Mouse (Mus musculus) right cerebral cortex, adult 2 months (tissue): ENCODE data around the gene Wee1.
"Not testable (repeated sequence)": the region's sequence is repeated elsewhere in the genome, so short reads cannot be mapped to it uniquely, and the experiment has no call there.

Experiments
- DNase-seq, 2 experiments: peaks; one replicate each; pipeline ENCODE4 v3.0.0; 2021 to 2022; ENCODE audit warnings: low spot score in 2 of 2

Wee1 gene

DNA sequence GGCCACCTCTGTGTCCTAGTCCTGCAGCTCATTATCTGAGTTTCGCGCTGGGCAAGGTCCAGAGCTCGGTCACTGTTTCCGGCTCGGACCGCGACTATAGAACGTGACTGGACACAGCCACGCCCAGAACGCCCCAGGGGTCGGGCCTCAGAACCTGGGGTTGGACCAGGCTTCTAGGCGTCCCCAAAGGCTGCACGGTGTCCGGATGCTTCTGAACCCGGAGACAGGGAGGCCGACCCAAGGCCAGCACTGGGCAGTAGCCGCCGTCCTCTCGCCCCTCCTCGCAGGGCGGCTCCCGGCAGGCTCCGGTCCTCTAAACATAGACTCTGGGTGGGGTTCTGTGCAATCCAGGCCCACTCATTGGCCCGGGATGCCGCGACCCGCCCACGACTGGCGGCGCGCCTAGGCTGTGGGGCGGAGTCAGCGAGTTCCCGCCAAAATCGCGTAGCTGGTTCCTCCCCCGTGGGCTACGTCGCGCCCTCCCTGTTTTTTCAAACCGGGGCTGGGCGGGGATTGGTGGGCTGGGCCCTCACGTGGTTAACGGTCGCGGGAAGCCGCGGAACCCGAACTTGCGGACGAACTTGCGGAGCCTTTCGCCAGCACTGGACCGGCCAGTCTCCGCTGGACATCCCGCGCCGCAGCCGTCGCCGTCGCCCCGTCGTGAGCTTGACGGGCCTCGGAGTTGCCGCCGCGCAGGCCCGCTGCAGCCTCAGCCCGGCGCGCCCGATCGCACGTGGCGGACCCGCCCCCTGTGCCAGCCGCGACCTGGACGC lies at the start of gene Wee1:
Gene Wee1 (plus strand): TSS at position 531 of the 773 bp plus-strand sequence.
- peak; percentile 95 to 97 for DNase-seq

GRCm38 (mm10) chr7:110078168-110078567 lies 43.7 kb upstream of the Wee1 start:
- DNase-seq: no peak

DNA sequence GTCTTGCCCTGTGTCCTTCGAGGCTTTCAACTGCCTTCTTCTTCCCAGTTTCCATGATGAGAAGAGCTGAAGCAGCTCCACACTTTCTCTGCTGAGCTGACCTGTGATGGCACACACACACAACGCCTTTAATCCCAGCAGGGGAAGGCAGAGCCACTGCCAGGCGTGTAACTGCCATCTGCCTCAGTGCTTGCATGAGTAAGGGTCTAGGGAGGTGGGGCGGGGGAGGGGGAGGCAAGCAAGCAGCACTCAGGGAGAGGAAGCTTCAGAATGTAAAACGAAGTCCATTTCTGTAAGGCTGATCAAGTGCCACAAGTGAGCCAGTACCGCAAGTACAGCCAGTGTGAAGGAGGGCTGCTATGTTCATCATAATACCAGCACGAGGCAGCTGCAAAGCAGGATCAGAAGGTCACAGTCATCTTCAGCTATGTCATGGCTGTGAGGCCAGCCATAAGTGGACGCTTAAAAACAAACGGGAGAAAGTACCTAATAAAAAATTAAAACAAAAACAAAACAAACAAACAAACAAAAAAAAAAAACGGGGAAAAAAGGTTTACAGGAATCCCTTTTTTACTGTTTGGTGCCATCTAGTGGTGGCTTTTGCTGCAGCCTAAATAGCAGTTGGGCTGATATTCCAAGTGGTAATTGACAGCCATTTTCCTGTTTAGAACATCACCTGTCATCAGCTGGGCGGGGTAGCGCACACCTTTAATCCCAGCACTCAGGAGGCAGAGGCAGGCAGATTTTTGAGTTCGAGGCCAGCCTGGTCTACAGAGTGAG lies 38.3 kb upstream of the Wee1 start:
- DNase-seq: peak; percentile 57

DNA sequence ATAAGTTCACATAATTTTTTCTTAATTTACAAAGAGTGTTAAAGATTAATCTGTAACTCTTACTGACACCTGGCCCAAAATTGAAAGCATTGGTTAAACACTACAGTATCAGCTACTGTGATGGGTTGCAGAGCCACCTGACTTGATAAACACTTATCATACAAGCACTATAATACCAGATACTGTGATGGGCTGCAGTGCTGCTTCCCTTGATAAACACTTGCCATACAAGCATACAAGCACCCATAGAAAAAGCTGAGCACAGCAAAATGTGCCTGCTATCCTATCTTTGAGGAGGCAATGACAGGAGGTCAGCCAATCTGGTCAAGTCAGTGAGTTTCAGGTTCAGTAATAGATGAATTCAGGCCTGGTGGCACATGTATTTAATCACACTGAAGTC lies 36.6 kb upstream of the Wee1 start:
- DNase-seq: no peak

GRCm38 (mm10) chr7:110087914-110088313 lies 33.9 kb upstream of the Wee1 start:
- DNase-seq: no peak

DNA sequence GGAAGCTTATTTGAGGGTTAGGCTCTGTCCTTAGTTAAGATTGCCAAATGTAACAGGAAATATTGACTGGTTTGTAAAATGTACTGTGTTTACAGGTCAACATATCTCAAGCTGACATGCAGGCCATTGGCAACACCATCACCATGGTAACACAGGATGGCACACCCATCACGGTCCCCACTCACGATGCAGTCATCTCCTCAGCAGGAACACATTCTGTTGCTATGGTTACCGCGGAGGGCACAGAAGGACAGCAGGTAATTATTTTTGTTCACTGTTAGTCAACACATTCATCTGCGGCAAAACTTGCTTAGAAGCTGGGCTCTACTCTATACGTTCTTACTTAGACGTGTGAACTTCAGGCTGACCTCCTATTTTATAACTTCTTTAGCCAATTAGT lies 30.2 kb upstream of the Wee1 start:
- DNase-seq: peak; percentile 58 to 68

GRCm38 (mm10) chr7:110096332-110096731 lies 25.5 kb upstream of the Wee1 start:
- DNase-seq: no peak

GRCm38 (mm10) chr7:110097106-110097793 lies 24.6 kb upstream of the Wee1 start:
- DNase-seq: no peak

DNA sequence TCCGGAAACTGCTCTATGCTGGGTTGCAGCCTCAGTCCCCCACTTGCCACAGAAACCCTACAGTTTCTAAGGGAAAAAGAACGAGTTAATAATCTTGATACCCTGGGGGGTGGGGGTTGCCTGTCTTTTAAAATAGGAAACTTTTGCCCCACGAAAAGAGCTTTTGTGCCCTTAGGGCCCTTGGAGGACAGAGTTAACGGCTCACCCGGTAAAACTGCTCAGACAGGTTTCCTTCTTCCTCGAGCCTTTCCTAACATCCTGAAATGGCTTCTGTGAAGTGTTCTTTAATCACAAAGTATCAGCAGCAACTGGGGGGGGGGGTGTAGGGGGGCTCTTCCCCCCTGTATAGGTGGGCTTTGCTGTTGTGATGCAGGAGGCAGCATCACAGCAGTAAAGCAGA lies 21.0 kb upstream of the Wee1 start:
- DNase-seq: no peak

DNA sequence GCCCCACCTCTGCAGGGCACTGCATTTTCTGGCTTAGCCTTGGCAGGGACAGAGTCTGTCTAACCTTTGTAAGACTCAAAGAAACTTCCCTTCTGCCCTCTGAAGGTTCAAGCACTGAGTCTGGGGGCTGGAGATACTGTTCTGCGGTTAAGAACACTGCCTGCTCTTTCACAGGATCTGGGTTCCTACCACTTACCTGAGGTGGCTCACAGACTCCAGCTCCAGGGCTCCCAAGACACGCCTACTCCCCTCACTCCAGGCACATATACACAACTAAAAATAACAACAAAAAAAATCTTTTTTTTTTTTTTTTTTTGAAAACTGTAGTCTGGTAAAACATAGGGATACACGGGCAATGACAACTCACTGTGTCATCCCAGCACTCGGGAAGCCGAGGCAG lies 20.6 kb upstream of the Wee1 start:
- DNase-seq: no peak

GRCm38 (mm10) chr7:110105041-110105440 lies 16.8 kb upstream of the Wee1 start:
- no peak for DNase-seq

DNA sequence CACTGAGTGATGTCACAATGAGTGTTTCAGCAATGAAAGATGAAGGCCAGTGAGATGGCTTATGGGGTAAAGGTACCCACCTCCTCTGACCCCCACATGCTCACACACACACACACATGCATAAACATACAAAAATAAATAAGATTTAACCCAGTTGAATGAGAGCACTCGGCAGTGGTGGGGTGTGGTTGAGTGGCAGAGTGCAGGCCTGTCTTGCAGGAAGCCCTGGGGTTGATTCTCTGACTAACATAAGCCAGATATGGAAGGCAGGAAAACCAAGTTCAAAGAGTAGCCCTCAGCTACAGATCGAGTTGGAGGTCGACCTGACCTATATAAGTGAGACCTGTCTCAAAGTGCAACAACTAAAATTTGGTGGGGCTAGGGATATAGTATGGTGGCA lies 15.2 kb upstream of the Wee1 start:
- DNase-seq: no peak

- not testable (repeated sequence) for DNase-seq
Observed at GRCm38 (mm10) chr7:110108524-110108923, 13.3 kb upstream of the Wee1 start.

DNA sequence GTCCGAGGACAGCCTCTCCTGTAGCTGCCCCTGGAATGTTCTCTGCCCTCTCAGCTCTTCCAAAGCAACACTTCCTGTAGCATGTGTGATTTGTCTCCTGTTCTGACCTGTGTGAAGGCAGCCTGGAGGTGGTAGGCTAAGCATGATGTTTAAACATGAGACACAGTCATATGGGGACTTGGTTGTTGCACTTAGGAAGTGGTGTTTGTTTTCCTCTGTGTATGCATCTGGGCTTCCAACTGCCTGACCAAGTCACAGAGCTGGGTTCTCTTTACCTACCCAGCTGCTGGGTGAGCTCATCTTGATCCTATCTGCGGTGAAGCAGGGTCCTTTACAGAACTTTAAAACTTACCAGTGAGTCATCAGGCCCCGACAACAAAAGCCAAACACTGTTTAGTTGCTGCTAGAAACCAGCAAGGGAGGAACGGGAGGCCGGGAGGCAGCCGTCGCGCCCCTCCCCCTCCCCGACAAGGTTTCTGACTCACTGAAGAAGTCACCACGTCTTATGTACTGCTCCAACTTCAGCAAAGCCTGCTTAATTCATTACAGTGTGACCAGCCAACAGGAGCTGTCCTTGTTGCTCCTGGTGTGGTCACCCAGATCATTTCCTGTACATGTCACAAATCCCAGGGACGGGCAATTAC lies 12.8 kb upstream of the Wee1 start:
- DNase-seq: peak; percentile 36 to 37

- no peak for DNase-seq
Observed at GRCm38 (mm10) chr7:110110061-110110656, 11.7 kb upstream of the Wee1 start.

DNA sequence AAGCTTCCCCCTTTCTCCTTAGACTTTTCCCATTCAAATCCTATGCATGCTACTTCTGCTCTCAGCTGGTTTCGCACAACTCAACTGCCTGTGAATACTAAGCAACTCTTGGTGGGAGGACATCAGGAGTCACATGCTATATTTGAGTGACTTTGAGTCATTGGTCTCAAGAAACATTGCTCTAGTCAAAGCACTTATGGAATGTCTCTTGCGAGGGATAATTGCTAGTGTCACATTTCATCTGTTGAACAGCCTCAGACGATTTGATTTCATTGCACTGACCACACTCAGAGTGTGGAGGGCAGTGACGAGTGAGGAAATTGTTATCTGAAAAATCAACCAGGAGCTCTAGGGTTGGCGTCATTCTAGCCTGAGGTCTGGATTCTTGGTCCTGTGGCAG lies 7.1 kb upstream of the Wee1 start:
- no peak for DNase-seq

GRCm38 (mm10) chr7:110116731-110117291 lies 5.0 kb upstream of the Wee1 start:
- no peak for DNase-seq

DNA sequence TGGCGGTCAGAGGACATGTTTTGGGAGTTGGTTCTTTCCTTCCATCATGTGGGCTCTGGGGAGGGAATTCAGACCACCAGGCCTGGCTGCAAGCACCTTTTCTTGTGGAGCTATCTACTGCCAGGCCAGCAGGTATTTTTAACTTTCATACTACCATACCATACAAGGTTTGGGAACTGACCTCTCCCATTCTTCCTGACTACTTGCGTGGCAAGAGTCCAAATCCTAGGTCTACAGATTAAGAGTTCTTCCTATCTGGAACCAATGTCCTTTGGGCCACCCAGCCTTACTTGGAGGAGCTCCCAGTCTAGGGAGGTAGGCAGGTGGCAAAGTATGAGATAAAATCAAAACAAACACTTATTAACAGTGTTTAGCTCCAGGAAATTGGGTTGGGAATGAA lies 3.4 kb upstream of the Wee1 start:
- no peak for DNase-seq

DNA sequence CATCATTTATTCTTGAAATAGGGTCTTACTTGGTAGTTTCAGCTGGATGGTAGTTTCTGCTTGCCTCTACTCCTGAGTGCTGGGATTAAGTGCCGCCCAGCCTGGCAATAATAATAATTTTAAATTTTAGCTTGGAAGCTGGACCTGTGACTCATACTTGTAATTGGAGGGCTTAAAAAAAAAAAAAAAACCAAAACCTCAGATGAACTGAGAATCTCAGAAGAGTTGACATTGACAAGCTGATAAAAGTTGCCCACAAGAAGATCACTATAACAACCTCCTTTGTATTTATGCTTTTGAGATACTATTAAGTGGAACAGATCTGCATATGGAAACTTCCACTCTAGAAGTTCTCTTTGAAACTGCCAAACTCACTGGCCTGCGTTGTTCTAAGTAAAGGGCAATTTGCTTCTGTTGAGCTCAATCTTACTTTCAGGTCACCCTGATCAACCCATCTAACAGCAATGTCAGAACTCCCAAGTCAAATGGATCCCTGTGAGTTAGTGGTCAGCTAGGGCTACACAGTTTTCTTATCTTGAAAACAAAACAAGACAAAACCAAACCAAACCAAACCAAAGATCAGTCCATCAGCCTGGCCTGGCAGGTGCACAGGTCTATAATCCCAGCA lies 1.6 kb upstream of the Wee1 start:
- DNase-seq: no peak

DNA sequence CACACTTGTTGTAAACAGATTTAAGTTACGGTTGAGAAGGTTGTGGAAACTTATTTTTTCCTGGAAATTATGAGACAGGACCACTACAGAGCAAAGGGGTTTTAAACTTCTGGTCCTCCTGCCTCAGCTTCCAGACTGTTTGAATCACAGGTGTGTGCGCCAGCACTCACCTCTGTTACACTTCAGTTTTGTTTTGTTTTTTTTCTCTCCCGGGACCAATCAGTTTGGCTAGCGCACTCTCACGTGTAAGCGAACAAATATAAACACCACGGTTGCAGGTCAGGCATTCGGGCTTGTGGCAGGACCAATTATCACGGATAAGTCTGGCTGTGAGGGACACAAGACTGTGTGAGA lies 707 bp upstream of the Wee1 start:
- no peak for DNase-seq

GRCm38 (mm10) chr7:110122289-110122564 lies 381 bp downstream of the Wee1 start:
- peak; percentile 67 to 73 for DNase-seq
